Mouse (Mus musculus): ENCODE results near the gene Bcl11b.

Bcl11b gene

DNA sequence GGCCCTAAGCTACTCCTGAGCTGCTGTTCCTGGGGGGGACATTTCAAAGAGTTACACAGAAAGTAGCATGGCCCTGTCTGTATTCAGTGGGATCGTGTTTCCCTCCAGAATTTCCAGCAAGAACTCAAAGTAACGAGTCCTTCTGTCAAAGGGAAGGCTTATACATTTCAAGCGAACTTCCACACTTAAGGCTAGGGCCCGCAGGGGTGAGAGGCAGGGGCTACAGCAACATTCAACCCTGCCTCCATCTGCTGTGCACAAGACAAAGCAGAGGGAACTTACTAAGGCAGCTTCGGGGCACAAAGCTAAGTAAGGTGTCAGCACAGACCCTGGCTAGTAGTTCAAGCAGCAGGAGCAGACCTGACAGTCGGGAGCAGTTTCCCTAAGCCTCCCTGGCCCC lies 115.8 kb downstream of the Bcl11b start:
- no peak for DNase-seq

DNA sequence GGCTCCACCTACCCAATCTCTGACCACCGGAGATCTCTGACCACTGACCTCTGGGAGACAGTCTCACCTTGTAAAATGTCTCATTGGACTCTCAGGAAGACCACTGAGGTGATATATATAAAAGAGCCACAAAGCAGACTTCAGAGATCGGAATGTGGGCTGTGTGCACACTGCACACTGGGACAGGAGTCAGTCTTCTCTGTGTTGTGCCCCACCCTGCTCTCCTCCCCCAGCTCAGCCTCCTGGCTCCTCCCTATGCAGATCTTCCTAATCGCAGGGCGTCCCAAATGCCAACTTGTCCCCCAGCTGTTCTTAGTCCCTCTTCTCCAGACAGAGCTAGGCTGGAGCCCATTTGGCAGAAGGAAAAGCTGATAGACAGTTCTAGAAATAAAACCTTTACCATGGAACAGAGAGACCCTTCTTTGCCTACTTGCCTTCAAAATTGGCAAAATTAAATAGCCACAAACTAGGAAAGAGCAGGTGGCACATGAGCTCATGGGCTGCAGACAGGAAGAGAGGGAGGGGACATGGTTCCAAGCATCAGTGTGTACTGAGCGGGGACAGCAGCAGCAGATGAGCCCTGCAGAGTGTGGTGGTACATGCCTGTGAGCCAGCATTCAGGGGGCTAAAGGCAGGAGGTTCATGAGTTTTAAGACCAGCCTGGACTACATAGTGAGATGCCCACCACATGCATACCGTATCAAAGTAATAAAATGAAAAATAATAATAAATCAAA lies 118.9 kb downstream of the Bcl11b start:
- DNase-seq = no peak

DNA sequence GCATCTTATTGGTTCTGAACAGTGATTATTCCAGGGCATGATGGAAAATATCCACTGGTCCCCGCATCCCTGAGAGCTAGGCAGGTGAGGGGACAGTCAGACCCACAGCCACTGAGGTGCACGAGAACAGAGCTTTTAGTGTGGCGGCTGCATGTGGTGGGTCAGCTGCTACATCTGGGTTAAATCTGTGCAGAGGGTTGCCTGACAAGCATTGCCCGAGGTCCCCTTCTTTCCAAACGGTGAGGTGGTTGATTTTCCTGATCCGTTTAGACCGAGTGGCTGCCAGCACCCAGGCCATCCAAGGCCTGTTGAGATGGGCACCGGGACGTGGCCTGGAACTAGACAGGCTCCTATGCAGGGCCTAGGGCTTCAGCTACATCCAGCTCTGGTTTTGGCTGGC lies 121.7 kb downstream of the Bcl11b start:
- no peak for DNase-seq

DNA sequence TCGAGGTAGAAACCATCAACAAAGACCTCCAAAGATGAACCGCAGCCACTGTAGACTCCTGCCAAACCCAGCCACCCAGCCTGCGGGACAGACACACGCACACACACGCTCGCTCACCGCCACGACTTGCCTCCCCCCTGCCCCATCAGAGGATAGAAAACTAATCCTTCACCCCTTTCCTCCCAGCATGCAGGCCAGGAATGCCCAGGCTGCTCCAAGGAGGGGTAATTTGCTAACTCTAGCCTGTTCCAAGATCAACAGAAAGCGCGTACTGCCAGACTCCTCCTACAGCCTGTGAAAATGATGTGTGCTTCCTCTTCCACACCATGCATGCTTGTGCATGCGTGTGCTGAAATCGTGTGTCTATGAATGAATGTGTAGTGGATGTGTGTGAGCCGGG lies 122.7 kb downstream of the Bcl11b start:
- DNase-seq = no peak

DNA sequence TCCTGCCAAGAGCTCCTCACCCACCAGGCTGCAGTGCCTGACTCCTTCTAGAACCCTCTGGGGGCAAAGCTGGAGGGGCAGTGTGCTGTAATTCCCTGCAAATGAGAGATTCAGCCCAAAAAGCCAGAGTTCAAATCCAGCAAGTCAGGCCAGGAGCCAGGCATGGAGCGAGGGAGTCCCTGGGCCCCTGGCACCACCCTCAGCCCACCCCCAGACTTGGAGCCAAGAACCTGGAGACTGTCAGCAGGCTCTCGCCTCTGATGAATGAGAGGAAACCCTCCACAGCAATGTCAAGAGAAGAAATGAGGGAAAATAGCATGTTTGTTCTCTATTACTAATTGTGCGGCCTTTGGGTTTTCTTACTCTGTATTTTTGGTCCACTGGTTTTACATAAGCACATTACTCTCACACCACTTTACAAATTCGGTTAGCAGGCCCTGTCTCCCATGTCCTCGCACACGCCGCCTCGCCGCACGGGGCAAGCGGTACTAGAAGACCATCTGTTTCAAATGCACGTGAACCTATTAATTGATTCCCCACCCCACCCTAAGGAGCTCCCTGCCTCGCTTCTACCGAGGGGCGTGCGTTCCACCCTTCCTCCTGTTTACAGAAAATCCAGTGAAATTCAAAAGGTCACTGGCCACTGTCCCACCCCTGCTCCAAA lies 124.2 kb downstream of the Bcl11b start:
- DNase-seq = no peak

DNA sequence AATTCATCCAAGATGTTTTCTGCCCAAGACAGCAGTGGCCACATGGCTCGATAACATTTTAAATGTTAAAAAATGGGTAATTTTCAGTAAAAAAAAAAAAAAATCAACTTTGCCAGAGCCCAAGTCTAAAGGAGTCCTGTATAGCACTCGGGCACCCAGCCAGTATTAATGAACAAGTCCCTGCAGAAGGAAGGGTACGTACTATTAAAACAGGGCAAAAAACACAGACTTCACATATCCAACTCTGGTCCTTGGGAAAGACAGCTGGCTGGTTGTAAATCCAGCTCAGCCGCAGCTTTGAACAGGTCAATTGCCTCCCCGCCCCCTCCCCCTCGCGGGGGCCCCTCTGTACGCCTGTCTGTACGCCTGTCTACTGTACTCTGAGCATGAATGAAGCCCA lies 127.2 kb downstream of the Bcl11b start:
- DNase-seq = no peak

DNA sequence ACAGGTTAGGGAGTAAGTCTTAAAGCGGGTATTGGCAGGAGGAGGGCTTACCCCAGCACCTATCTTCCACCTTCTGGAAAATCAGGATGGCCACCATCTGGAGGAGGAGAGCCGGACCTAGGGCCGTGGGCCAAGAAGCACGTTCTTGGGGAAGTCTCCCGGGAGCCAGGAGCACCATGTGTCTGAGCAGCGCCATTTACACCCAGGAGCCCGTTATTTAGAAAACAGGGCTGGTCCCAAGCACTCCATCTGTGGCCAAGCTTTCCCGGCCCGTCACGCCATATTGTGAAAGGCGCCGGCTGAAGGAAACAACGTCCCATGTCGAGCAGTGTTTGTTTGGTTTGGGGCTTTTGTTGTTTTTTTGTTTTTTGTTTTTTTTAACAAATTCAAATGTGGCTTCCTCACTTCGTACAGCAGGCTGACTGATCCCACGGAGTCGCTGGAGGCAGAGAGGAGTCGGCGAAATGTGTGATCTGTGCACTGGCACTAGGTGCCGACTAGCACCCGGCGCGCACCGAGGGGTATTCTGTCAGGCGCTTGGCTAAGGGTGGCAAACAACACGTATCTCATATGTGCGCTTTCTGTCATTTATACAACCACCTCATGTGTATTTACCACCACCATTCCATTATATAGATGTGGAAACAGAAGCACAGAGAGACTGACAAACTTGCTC lies 128.8 kb downstream of the Bcl11b start:
- DNase-seq = no peak

DNA sequence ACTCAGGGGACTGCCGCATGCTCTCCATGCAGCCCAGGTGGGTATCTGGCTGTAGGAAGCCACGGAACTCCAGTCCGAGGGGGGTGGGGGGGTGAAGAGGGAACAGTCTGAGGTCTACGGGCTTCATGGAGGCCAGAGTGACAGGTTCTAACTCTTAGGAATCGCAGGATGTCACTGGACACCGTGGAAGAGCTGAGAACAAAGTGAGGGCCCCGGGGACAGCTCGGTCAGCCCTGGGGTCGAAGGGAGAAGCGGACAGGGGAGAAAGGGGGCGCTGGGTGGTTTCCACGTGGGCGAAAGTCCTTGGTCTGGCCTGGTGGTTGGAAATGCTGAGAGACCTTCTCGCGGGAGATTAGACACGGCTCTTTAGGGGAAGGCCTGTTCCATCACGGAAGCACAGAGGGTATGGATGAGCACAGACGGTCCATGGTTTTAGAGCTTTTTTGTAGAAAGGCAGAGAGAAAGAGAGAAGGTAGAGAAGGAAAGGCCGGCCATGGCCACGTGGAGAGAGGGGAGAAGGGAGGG lies 133.8 kb downstream of the Bcl11b start:
- DNase-seq = no peak

DNA sequence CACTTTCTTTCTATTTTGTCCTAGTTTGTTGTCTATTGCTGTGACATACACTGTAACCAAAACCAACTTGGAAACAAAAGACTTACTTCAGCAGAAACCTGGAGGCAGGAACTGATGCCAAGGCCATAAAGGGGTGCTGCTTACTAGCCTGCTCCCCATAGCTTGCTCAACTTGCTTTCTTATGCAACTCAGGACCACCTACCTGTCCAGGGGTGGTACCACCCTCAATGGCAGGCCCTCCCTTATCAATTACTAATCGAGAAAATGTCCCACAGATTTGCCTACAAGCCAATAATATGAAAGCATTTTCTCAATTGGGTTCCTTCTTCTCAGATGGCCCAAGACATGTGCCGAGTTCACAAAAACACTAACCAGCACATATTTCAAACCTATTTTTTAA lies 135.1 kb downstream of the Bcl11b start:
- DNase-seq = no peak
